Mouse (Mus musculus) cerebellum, adult (tissue): Measurements from ENCODE around the gene Ipo5.

Source experiments
- ATAC-seq: cut with Nextera tagmentation; 2 replicates; pipeline ENCODE4 v1.9.2; 2017; ENCODE audit warnings: mild to moderate bottlenecking, moderate library complexity, mixed read lengths; ENCODE audit not compliant: insufficient number of reproducible peaks, low FRiP score, low TSS enrichment

Gene Ipo5

DNA sequence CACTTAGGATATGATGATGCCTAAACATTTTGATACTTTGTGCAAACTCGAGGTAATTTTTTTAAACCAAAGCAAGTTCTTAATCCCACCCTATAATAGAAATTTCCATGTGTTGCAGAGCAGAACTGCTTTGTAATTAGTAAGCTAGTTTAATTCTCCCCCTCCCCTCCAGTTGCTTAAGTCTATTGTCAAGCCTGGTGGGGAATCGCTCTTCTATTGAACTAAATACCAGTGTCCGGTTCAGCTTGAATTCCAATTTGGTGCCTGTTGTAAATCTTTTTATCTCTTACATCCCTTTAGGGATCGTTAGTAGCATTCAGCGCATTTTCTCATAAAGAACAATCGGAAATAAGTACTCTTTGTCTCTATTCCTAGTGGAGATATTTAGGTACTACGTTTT, 1.9 kb downstream of the Ipo5 start:
- no peak for ATAC-seq

DNA sequence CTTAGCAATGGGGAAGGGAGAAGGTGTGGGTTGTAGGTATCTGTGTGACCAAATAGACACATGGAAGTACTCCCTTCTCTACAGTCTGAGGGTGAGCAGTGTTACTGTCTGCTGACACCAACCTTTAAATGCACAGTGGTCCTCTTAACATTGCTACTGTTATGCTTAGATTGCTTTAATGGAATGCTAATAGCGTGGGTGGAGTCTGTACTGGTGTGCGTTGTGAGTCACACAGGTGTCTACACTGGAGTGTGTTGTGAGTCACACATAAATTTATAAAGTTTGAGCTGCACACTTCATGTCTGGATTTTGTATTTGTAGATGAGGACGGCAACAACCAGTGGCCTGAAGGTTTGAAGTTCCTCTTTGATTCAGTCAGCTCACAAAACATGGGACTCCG, 10.8 kb downstream of the Ipo5 start:
- no peak for ATAC-seq

DNA sequence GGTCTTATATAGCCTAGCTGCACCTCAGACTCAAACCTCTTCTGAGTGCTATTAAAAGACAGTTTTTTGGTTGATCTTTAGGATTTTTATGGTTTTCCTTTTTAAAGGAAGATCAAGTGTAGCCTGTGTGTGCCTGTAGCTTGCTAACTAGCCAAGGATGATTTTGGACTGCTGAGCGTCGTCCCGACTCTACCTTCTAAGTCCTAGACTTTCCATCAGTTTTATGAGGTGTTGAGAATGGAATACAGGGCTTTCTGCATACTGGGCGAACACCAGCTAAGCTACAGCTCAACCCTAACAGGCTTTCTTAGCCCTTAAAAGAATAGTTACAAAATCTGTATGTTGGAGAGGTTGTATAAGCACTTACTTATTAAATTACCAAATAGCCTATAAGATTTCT, 13.0 kb downstream of the Ipo5 start:
- no peak for ATAC-seq

DNA sequence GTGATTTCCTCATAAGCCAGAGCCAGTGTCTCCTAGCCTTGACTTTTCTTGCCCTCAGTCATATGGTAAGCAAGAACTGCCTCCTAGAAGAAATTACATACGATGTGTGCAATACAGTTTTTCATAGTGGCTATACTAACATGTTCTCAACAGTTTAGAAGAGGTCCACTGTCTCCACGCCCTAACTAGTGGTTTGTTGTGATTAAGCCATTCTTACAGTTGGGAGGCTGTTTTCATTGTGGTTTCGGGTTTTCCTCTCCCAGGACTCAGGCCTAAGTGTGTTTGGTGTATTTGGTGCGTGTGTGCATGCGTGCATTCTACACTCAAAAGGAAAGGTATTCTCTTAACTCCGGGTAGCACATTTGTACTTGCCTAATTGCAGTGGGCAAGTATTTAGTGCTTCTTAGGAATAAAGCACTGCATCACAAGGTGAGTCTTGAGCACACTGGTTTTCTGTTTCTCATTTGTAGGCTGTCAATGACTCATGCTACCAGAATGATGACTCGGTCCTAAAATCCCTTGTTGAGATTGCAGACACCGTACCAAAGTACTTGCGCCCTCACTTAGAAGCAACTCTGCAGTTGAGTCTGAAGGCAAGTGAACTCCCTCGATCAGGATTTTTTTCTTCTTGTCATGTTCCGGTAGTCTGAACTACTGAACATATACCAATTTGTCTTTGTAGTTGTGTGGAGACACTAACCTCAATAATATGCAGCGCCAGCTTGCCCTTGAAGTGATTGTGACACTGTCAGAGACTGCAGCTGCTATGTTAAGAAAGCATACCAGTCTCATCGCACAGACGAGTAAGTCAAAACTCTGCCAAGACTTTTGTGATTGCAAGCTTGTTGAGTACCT, 14.9 kb downstream of the Ipo5 start:
- no peak for ATAC-seq

DNA sequence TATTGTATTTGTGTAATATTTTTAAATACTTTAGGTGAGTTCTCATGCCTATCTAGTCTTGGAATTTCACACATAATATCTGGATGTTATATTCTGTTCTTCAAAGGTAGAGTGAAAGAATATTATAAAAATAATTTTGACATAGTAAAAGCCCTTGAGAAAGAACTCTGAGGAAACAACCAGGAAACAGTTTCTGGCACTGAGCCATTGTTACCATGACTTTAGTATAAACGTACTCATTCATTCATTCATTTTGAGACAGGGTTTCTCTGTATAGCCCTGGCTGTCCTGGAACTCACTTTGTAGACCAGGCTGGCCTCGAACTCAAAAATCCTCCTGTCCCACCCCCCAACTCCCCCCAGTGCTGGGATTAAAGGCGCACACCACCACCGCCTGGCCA, 20.2 kb downstream of the Ipo5 start:
- ATAC-seq: no peak

DNA sequence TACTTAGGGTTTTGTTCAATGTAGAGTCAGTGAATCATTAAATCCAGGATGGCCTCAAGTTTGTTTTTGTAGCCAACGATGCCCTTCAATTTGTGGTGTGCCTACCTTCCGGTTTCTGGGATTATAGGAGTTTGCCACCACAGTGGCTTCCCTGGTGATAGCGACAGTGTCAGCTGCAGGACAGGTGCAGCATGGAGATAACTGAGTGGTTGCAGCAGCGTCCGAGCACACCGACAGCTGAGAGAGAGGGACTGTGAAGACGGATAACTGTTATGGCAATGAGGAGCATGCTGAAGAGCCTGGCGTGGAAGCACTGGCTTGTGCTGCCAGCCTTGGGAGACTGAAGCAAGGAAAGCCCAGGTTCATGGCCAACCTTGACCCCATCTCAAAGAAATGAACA, 22.6 kb downstream of the Ipo5 start:
- no peak for ATAC-seq

DNA sequence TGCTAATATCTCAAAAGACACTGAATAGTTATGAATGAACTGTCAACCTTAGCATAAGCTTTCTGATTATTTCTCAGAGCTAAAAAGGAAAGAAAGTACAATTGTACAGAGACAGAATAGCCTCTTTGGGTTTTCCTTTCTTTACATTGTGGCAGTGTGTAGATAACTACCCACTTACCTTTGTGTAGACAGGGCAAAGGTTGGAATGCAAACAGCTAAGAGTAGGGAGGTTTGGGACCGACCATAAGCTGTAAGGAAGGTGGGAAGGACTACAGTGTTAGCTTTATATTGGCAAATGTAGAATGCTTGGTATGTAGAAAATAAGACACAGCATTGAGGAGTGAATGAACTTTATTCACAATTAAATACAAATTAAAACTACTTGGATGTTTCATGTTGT, 26.1 kb downstream of the Ipo5 start:
- ATAC-seq: no peak

DNA sequence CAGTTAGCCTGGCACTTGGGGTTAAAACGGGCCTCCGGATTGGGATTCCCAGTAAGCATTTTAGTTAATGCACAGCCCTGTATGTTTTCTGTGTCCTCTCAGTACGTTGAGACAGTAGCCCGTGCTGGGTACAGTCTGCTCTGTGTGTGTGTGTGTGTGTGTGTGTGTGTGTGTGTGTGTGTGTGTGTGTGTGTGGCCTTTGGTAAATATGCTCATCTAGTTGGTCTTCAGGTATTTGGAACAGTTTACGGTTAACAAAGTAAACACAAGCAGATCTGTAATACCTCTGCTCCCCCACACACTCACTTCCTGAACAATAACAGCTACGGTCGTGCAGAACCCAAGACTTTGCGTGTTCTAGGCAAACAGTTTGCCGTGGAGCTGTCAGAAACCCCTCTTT, 31.8 kb downstream of the Ipo5 start:
- ATAC-seq: no peak

DNA sequence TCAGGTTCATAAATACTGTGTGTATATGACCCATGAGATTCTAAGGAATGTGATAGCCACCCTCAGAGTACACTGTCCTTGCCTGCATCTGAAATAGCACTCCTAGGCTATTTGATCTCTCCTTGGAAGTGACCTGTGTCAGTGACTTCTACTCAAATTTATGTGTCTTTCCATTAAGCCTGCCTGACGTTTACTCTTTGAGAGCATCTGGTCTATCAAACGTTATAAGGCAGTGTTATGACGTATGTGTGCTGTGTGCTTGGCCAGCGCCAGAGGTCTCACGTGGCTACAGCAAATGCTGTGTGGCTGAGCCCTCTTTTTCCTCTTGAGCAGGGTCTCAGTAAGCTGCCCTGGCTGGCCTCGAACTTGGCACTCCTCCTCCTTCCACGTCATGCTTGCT, 34.1 kb downstream of the Ipo5 start:
- ATAC-seq: no peak

DNA sequence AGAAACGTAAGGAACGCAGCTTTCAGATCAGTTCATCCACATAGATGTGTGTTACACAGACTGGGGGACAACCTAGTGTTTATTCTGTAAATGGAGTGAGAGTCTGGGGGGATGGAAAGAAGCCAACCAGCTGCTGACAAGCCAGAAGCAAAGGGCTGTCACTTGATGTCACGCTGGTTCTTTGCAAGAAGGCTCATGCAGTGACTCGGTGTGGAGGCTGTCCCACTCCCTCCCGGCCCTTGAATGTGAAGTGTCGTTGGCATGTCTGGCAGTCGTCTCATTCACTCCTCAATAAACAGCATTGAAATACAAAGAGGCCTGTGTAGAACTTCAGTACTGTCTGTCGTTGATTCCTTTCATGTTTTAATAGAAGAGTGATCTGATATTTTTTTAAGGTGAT, 36.1 kb downstream of the Ipo5 start:
- ATAC-seq: no peak

DNA sequence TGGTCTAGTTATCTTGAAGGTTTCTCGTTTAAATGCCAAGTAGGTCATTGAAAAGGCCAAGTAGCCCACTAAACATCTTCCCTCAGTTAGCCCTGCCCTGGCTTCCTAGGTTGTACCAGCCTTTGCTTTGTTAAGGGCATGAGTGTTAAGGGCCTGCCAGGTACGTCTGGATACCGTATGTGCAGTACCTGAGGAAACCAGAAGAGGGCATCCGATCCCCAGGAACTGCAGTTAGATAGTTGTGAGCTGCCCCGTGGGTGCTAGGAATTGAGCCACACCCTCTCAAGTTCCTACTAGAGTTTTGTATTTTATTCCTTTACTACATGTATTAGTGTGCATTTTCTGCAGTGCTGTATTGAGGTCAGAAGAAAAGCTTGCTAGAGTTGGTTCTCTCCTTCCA, 38.0 kb downstream of the Ipo5 start:
- ATAC-seq: no peak

DNA sequence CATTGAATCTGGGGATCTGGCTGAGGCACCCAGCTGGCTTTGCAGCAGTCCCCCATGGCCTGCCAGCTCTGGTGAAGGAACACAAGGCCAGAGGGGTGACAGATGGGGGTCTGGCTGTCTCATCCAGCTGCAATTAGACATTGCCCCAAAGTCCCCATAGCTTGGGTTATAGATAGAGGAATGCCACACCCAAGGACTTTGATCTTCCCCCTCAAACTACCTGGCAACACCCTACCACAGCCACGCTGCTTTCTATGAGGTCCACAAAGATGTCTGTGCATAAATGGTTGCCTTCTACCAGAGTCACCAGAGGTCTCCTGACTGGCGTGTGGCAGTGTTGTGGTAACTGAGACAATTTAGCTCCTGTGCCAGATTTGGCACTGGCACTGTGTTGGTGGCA, 39.0 kb downstream of the Ipo5 start:
- ATAC-seq: no peak

DNA sequence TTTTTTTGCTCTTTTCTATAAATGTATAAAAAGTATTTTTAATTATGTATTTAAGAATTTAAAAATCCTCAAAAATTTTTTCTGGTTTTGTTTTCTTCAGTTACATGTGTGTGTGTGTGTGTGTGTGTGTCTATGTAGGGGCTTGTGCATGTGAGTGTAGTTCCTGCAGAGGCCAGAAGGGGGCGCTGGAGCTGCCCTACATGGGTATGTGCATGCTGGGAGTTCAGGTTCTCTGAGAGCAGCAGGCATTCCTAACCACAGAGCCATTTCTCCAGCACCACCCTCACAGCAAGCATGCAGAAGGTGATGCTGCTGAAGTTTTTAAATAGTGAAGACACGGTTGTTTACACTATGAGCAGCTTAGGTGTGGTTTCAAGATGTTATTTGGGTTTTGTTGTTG, 41.4 kb downstream of the Ipo5 start:
- ATAC-seq: no peak

DNA sequence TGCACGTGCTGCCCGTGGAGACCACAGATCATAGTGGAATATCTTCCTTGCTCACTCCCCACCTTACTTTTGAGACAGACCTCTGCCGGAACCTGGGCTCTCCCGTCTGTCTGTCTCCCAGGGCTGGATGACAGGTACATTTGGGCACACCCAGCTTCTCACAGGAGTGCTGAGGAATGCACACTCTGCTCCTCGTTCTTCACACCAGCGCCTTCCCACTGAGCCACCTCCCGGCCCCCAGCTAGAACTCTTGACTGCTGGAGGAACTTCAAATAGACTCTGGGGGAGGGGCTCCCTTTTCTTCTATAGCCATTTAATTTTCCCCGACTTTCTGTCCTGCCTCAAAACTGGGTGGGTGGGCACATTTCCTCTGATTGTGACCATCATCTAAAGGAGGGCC, 49.5 kb downstream of the Ipo5 start:
- no peak for ATAC-seq

DNA sequence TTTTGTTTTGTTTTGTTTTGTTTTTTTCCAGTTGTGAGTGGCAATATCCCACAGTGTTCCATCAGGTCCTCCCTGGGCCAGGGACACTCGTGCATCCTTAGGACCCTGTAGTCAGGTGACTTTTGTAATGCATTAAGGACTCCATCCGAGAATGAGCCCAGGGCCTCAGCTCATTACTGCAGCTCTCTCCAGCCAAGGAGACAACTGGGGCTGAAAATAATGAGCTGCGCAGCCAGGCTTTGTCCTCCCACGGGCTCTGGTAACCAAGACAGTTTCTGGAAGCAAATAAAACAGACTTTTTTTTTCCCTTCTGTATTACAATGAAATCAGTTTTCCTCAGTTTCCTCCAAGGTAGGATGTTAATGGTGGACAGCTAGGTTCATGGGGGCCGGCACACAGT, 50.0 kb downstream of the Ipo5 start:
- no peak for ATAC-seq

DNA sequence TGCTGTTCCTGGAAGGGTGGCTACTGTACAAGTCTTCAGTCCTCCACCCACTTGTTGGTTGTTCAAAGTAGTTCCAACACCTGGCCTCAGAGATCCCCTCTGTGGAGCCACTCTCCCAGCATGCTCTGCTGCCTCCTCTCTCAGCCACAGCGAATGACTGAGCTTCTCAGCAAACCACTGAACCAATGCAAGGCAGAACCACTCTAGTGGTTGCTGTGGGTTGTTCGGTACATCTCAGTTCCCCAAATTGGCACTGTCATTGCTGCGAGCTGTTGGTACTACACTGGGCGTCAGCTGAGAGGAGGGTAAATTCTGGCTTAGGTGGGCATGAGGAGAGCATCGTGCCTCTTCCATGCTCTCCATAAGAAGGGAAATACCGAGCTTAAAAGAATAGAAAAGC, 56.0 kb downstream of the Ipo5 start:
- no peak for ATAC-seq

DNA sequence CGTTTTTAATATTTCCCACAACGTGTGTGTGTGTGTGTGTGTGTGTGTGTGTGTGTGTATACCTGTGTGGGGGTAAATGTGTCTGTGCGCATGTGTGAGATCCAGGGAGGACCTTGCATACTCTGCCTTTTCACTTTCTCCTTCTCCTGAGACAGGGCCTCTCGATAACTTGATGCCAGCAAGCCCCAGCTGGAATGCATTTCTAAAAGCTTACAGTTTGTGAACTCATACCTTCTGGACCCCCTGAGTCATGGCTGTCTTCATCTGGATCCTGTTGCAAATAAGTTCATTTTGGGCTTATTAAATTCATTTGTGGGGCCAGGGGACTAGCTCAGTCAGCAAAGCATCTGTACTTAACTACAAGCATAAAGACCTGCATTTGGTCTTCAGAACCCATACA, 57.7 kb downstream of the Ipo5 start:
- ATAC-seq: no peak

DNA sequence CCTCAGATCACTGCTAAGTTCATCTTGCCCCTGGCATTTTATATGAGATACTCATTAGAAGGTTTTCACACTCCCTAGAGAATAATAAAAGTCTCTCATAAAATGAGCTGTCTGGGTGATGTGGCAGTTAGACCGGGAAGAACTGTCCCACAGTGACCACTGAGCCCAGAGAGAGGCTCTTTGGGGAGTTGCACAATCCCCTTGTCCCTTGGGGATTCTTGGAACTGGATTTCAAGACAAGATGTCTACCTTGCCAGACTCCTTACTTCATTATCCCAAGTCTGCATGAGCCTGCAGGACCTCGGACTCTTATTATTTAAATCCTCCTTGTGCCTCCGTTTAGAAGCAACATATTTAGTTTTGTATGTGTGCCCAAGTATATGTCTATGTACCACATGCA, 58.6 kb downstream of the Ipo5 start:
- no peak for ATAC-seq

DNA sequence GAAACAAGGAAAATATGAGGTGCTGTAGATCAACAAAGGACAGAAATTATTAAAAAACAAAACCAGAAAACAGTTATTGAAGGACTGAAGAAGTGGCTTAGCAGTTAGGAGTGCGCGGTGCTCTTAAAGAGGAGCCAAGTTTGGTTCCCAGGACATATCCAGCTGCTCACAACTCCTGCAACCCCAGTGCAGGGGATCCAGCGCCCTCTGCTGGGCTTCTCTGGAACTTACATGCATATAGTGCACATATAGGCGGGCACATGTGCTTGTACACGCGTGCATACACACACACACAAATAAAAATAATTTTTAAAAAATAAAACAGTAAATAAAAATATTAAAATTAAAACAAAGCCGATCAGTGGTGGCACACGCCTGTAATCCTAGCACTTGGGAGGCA, 59.6 kb downstream of the Ipo5 start:
- ATAC-seq: no peak

DNA sequence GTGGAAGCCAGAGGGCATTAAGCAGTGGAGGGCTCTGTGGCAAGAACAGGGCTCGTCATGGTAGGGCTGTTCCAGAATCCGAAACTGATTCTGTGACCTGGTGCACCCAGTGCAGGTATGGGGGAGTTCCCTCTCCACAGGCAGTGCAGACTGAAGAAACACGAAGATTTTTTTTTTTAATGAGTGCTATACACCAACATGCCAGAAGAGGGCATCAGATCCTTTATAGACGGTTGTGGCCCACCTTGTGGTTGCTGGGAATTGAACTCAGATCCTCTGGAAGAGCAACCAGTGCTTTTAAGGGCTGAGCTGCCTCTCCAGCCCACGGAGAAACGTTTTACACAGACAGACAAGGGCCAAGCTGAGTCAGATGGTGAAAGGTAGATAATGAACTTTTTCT, 60.3 kb downstream of the Ipo5 start:
- ATAC-seq: no peak

DNA sequence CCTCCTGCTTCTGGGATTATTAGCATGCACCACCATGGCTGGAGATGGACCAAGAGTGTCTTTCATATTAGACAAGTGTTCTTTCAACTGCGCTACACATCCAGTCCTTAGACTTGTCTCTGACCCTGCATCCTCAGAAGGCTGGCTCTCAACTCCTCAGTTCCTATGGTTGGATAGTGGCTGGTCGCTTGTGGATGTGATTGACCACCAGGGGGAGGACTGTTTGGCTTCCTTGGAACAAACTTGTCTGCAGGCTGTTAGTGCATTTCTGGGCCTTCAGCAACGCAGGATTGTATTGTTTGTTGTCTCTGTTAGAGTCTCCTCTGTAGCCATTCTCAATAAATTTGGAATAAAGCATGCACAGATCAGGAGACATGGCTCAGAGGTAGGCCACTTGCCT, 68.5 kb downstream of the Ipo5 start:
- ATAC-seq: no peak

DNA sequence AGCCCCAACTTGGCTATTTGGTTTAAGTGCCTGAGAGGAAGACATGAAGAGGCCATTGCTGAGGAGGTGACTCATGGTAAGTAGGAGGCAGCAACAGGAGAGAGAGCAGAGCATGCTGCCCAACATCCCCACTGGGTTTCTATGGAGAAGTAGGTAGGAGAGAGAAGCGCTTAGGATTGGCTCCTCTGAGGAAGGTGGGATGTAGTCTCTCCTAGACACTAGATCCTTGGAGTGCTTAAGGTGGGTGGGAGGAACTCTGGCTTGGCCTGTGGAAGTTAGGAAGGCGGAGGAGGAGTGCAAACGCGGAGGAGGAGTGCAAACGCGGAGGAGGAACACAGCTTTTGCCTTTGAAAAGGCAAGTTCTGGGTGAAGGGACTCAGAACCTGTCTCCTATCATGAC, 78.1 kb downstream of the Ipo5 start:
- no peak for ATAC-seq
